Mouse (Mus musculus) spleen, embryonic (tissue): ENCODE results near the gene Gm2237.
"Not testable (repeated sequence)": the region's sequence is repeated elsewhere in the genome, so short reads cannot be mapped to it uniquely, and the experiment has no call there.

Experiments used
- CTCF ChIA-PET: fragments of 350-600 bp; sonication (Branson Sonifier 250); formaldehyde crosslinking; loops from one replicate; lab custom pipeline; 2022; lab: Charles Lee

Gene Gm2237

GRCm38 (mm10) chr14:19584804-19585667 lies at the start of gene Gm2237:
Gene Gm2237, minus strand, starts transcription at chr14:19585135.
- CTCF ChIA-PET = interaction anchor here (0.6 kb wide), 1 partner anchor 1491 kb away, joined by 9 read pairs; no protein-coding TSS in a partner anchor

- CTCF ChIA-PET = not testable (repeated sequence)
Measured at GRCm38 (mm10) chr14:19602481-19602880, 17.5 kb upstream of the Gm2237 start, which contains the start of gene Gm5458. Gene Gm5458, minus strand, starts transcription at chr14:19602581.

GRCm38 (mm10) chr14:19549863-19550262 lies 35.1 kb downstream of the Gm2237 start, which contains the start of gene Gm2244:
Gene Gm2244, minus strand, starts transcription at chr14:19549963.
- CTCF ChIA-PET = not testable (repeated sequence)
